Mouse (Mus musculus) spleen, postnatal 14 days (tissue): ENCODE measurements around the gene Tprn.
"Not testable (repeated sequence)": the region's sequence is repeated elsewhere in the genome, so short reads cannot be mapped to it uniquely, and the experiment has no call there.

ENCODE experiments used
- DNase-seq, 2 experiments: peaks; one replicate each; pipeline ENCODE4 v3.0.0; 2021 to 2022; ENCODE audit warnings: low spot score in 2 of 2

The Tprn gene

DNA sequence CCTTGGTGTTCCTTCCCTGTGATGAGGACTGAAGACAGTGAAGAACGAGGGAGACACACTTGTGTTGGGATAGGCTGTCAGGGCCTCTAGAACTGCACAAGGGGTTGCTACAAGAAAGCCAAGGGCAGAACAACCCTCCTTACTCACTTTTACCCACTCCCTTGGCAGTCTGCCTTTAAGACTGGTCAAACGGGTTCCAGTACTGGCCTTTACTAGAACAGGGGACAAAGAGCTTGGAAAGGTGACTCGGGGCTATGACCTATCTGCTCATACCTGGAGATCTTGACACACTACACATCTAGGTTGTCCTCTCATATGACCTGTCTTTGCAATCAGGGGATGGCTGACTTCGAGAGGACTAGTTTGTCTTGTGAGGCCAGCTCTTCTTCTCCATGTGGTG lies 24.9 kb upstream of the Tprn start:
- no peak for DNase-seq

DNA sequence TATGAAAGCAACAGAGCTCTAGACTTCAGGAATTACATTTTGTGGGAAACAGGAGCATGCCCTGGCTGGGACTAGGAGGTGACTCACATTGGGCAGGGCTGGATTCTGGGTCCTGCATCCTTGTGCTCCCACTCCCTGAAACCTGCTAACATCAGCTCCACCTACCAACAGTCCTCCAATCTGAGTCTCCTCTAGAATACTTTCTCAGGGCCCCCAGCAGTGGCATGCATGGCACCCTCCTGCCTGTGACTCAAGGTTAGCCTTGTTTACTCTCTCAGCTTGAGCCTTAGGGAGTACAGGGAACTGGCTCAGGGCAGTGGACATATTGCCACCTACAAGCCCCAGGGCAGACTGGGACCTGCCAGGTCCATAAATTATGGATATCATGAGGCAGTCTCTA lies 24.3 kb upstream of the Tprn start:
- no peak for DNase-seq

- DNase-seq = no peak
Observed at GRCm38 (mm10) chr2:25239766-25240165, 22.7 kb upstream of the Tprn start.

GRCm38 (mm10) chr2:25240310-25240709 lies 22.1 kb upstream of the Tprn start:
- DNase-seq = no peak

- DNase-seq = peak in 1 of 2 experiments; percentile 33
Observed at GRCm38 (mm10) chr2:25240723-25241437, 21.5 kb upstream of the Tprn start.

DNA sequence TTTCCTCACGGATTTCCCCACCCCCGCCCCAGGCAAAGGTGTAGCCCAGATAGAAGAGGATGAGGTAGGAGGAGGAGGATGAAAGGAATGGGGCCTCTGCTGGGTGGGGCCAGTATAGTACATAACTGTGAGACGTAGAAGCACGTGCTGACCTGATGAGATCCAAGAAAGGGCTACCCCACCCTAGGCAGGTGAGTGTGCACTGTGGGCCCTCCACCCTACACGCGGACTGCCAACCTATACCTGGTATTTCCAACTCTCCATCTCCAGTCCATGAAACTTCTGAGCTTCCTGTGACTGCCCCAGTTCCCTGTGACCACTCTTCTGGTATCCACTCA lies 21.0 kb upstream of the Tprn start:
- no peak for DNase-seq

GRCm38 (mm10) chr2:25242101-25242506 lies 20.3 kb upstream of the Tprn start, which contains the start of the genes Rnf208 and Cysrt1:
Gene Rnf208, plus strand, starts transcription at chr2:25242255.
Gene Cysrt1, minus strand, starts transcription at chr2:25242452.
- DNase-seq = no peak

- DNase-seq = no peak
Observed at GRCm38 (mm10) chr2:25243342-25243741, 19.1 kb upstream of the Tprn start.

DNA sequence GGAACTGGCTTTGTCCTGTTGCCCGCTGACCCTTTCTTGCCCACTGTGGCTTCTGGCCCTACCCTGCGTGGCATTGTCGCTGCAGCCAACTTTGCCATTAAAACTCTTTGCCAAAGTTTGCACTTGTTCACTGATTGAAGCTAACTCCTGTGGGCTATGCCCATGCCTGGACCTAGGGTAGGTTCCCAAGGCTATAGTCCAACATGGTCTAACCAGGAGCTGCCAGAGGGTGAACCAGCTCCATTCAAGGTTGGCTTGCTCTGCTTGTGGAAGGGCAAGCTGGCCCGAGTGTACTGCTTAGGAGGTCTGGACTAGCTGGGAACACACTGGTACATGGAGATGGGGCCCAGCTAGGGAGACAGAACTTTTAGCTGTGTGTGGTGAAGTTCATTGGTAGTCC lies 18.3 kb upstream of the Tprn start:
- no peak for DNase-seq

- no peak for DNase-seq
Observed at GRCm38 (mm10) chr2:25246183-25247072, 16.0 kb upstream of the Tprn start, which contains the start of gene AL732309.1. Gene AL732309.1, minus strand, starts transcription at chr2:25246863.

- DNase-seq = no peak
Observed at GRCm38 (mm10) chr2:25252331-25252730, 10.1 kb upstream of the Tprn start.

- peak; percentile 73 to 82 for DNase-seq
Observed at GRCm38 (mm10) chr2:25255284-25255779, 7.1 kb upstream of the Tprn start, which contains the start of gene Tmem203. Gene Tmem203, plus strand, starts transcription at chr2:25255439.

DNA sequence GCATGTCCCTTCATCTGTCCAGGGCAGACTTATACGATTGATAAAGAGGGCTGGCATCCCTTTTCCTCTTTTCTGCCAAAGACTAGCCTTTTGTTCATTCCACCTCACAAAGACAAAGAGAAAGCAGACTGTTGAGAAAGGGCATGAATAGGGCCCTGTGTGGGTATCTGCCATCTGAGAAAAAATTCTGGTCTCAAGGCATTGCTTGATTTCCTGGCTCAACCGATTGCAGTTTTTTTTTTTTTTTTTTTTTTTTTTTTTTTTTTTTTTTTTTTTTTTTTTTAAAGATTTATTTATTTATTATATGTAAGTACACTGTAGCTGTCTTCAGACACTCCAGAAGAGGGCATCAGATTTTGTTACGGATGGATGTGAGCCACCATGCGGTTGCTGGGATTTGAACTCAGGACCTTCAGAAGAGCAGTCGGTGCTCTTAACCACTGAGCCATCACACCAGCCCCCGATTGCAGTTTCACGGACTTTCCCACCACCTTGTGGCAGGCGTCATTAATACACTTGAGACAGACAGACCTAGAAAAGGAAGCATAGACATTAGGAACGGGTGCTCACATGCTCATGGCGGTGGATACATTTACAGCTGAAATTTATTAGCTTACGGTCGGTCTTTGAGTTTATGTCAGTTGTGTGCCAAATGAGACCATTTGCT lies 5.8 kb upstream of the Tprn start:
- DNase-seq = peak in 1 of 2 experiments; percentile 61

- not testable (repeated sequence) for DNase-seq
Observed at GRCm38 (mm10) chr2:25257250-25257649, 5.2 kb upstream of the Tprn start.

DNA sequence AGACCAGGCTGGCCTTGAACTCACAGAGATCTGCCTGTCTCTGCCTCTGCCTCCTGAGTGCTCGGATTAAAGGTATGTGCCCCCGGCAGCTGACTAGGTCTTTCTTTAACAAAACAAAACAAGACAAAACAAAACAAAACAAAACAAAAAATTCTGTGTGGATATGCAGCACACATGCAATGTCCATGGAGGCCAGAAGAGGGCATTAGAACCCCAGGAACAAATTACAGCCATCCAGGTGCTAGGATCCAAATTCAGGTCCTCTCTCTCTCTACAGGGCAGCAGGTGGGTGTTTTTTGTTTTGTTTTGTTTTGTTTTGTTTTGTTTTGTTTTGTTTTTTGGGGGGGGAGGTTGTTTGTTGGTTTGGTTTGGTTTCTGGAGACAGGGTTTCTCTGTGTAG lies 3.5 kb upstream of the Tprn start:
- no peak for DNase-seq

- no peak for DNase-seq
Observed at GRCm38 (mm10) chr2:25261870-25262269, 548 bp upstream of the Tprn start.

- peak in 1 of 2 experiments; percentile 33 for DNase-seq
Observed at GRCm38 (mm10) chr2:25262795-25263622, 591 bp downstream of the Tprn start.

- DNase-seq = no peak
Observed at GRCm38 (mm10) chr2:25263623-25264285, 1.3 kb downstream of the Tprn start.

DNA sequence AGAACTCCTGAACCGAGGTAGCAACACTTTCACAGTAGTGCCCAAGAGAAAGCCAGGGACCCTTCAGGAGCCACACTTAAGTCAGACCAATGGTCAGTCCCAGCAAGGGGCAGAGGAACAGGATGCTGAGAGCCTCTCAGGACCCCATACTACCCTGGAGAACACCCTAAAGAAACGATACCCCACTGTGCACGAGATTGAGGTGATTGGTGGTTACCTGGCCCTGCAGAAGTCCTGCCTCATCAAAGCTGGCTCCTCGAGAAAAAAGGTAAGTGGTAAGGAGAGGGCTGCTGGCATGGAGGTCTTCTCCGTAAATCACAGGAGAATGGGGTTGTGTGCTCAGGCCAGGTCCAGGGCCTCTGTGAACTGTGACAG lies 1.9 kb downstream of the Tprn start:
- DNase-seq = no peak

DNA sequence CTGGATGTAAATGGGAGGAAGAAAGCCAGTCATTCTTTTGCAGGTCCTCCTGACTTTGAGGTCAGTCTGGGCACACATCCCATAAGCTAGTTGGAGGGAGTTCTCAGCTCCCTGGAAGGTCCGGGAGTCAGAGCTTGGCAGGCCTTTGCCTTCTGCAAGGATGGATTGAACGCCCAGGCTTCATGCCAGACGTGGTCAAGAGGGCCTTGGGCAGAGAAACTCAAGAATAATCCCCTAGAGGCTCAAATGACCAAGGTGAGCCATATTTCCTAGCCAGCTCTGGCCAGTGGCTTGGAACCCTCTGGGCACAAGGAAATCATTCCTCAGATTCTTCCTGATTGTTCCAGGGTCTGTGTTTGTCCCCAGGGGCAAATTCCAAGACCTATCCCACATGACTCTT lies 2.4 kb downstream of the Tprn start:
- no peak for DNase-seq
